In genomic region chr14:46508871-46509270, GRCm38 (mm10) we compare ENCODE assay signal across 17 mouse cellular contexts.
"Had no signal": no experiment of that assay in that cellular context is flagged by ENCODE, and none has a peak within 500 bp of the region (broad histone marks: within the 10 kb centered on the region; RNA-seq: fewer than 3 reads in every experiment).

No protein-coding gene starts in this region.

- H3K4me1 ChIP-seq: neural tube, embryonic 12.5 days; neural tube, embryonic 13.5 days; neural tube, embryonic 15.5 days had no signal

- H3K4me3 ChIP-seq: neural tube, embryonic 12.5 days; neural tube, embryonic 13.5 days; neural tube, embryonic 15.5 days; stomach, embryonic 15.5 days had no signal

- DNase-seq: retina, postnatal 1 day; right cerebral cortex, adult 18-20 months; right cerebral cortex, postnatal 14 days; right cerebral cortex, postnatal 25 days; right cerebral cortex, postnatal 4 days; spleen, adult 18-20 months; thymus, adult 18-20 months; thymus, adult 2 months; thymus, postnatal 14 days; thymus, postnatal 25 days; thymus, postnatal 36 days; thymus, postnatal 4 days had no signal

- H3K27ac ChIP-seq: neural tube, embryonic 12.5 days; neural tube, embryonic 13.5 days; neural tube, embryonic 15.5 days; stomach, embryonic 15.5 days; stomach, postnatal 0 days had no signal

- H3K27me3 ChIP-seq: neural tube, embryonic 12.5 days; neural tube, embryonic 13.5 days; neural tube, embryonic 15.5 days; stomach, embryonic 15.5 days had no signal

- H3K36me3 ChIP-seq: neural tube, embryonic 12.5 days; neural tube, embryonic 13.5 days; neural tube, embryonic 15.5 days; stomach, embryonic 15.5 days had no signal
